Mouse (Mus musculus): ENCODE results near the gene Olfr397. TPM values are rescaled to one million over a fixed set of nuclear protein-coding genes. Genes with fewer than 3 reads are reported as not detected.

Gene Olfr397
- not detected in 2 replicates for polyA plus RNA-seq (2015; fragmentation: Nextera tagmentation; extraction: Ambion mirVana)

DNA sequence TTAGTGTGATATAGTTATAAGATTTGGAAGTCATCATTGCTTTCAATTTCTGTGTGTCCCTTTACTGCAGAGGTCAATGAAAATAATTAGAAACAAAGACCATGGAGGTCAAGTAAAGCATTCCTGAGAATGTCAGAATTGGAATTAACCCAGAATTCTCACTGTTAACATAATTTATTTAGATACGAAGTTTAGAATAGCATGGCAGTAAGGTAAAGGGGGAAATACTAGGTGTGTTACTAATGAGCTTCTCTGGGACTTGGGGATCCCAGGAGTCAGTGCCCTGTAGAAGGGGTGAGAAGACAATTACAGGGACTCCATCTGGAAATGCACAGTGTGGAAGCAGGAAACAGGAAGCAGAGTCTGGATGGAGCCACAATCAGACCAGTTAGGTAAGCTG is at the start of gene Olfr397:
Gene Olfr397, plus strand, starts transcription at position 301 of the 400 bp plus-strand sequence.
- H3K4me3 ChIP-seq: no peak within 1 kb of the TSS
- H3K4me1 ChIP-seq: no peaks in the 10 kb centered on the region
- H3K27me3 ChIP-seq: no peaks in the 10 kb centered on the region
- no peaks in the 10 kb centered on the region for H3K36me3 ChIP-seq
- WGBS: 50% methylated on average over 1 of the region's 1 CpGs
- no peak for ATAC-seq (ENCODE audit: borderline replicate concordance, extremely low read depth, low FRiP score, low TSS enrichment)
- H3K4me2 ChIP-seq: no peak within 1 kb of the TSS
- H3K27ac ChIP-seq: no peak within 1 kb of the TSS
- no peaks in the 10 kb centered on the region for H3K9me3 ChIP-seq
- H3K9ac ChIP-seq: no peak within 1 kb of the TSS

- H3K9me3 ChIP-seq: no peaks in the 10 kb centered on the region
- no peaks in the 10 kb centered on the region for H3K4me1 ChIP-seq
- ATAC-seq (ENCODE audit: borderline replicate concordance, extremely low read depth, low FRiP score, low TSS enrichment): no peak
- no peak within 1 kb of the TSS for H3K27ac ChIP-seq
- no peak within 1 kb of the TSS for H3K4me2 ChIP-seq
- H3K4me3 ChIP-seq: no peak within 1 kb of the TSS
- H3K9ac ChIP-seq: no peak within 1 kb of the TSS
- H3K27me3 ChIP-seq: no peaks in the 10 kb centered on the region
- H3K36me3 ChIP-seq: no peaks in the 10 kb centered on the region
These were observed 24.2 kb upstream of the Olfr397 start, which contains the start of gene Olfr23 for GRCm38 (mm10) chr11:73936377-73936776. Olfr23 (plus strand) TSS chr11:73936677.

- H3K4me2 ChIP-seq: no peak within 1 kb of the TSS
- H3K4me3 ChIP-seq: no peak within 1 kb of the TSS
- H3K4me1 ChIP-seq: no peaks in the 10 kb centered on the region
- ATAC-seq (ENCODE audit: borderline replicate concordance, extremely low read depth, low FRiP score, low TSS enrichment): no peak
- no peaks in the 10 kb centered on the region; the same call in 1 of the 2 replicates for H3K9me3 ChIP-seq
- H3K36me3 ChIP-seq: no peaks in the 10 kb centered on the region
- no peak within 1 kb of the TSS for H3K9ac ChIP-seq
- no peaks in the 10 kb centered on the region for H3K27me3 ChIP-seq
- no peak within 1 kb of the TSS for H3K27ac ChIP-seq
These were observed 29.7 kb downstream of the Olfr397 start, which contains the start of gene Olfr398 for GRCm38 (mm10) chr11:73990307-73990706. Olfr398 (minus strand) TSS chr11:73990407.

DNA sequence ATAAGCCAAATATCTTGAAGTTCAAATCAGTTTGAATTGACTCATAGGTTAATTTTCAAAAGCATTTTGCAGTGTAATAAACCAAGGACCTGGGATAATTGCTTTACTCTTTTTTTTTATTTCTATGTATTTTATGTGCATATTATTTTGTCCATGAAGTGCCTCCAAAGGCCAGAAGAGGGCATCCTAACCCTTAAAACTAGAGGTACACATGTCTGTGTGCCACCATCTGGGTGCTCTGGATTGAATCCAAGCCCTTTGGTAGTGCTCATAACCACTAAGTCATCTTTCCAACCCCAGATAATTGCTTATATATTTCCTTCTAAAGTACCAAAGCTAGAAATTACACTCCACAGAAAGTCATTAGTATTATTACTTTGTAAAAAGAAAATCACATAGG is 32.5 kb downstream of the Olfr397 start:
- Histone ChIP-seq H3K4me1 (no peaks in the 10 kb centered on the region), H3K27ac (no peak overlapping the region), H3K36me3 (no peaks in the 10 kb centered on the region), H3K9me3 (no peaks in the 10 kb centered on the region), H3K9ac (no peak overlapping the region), H3K4me2 (no peak overlapping the region), H3K4me3 (no peak overlapping the region), H3K27me3 (no peaks in the 10 kb centered on the region)
- no peak for ATAC-seq (ENCODE audit: borderline replicate concordance, extremely low read depth, low FRiP score, low TSS enrichment)

Other genes starting within 250 kb of the Olfr397 start
- not detected in 2 replicates for gene Olfr389, start 180.1 kb upstream of the Olfr397 start, polyA plus RNA-seq (2015; fragmentation: Nextera tagmentation; extraction: Ambion mirVana)
- not detected in 2 replicates for gene Olfr390, start 177.9 kb upstream of the Olfr397 start, polyA plus RNA-seq (2015; fragmentation: Nextera tagmentation; extraction: Ambion mirVana)
- not detected in 2 replicates for gene Olfr391-ps, start 157.8 kb upstream of the Olfr397 start, polyA plus RNA-seq (2015; fragmentation: Nextera tagmentation; extraction: Ambion mirVana)
- not detected in 2 replicates for gene Olfr392, start 143.8 kb upstream of the Olfr397 start, polyA plus RNA-seq (2015; fragmentation: Nextera tagmentation; extraction: Ambion mirVana)
- not detected in 2 replicates for gene Olfr393, start 109.4 kb upstream of the Olfr397 start, polyA plus RNA-seq (2015; fragmentation: Nextera tagmentation; extraction: Ambion mirVana)
- gene Olfr394, start 70.0 kb upstream of the Olfr397 start, polyA plus RNA-seq (2015; fragmentation: Nextera tagmentation; extraction: Ambion mirVana): not detected in 2 replicates
- gene Olfr395, start 51.5 kb upstream of the Olfr397 start, polyA plus RNA-seq (2015; fragmentation: Nextera tagmentation; extraction: Ambion mirVana): not detected in 2 replicates
- not detected in 2 replicates for gene Olfr23, start 24.1 kb upstream of the Olfr397 start, polyA plus RNA-seq (2015; fragmentation: Nextera tagmentation; extraction: Ambion mirVana)
- not detected in 2 replicates for gene Olfr398, start 29.6 kb downstream of the Olfr397 start, polyA plus RNA-seq (2015; fragmentation: Nextera tagmentation; extraction: Ambion mirVana)
- not detected in 2 replicates for gene Olfr139, start 95.7 kb downstream of the Olfr397 start, polyA plus RNA-seq (2015; fragmentation: Nextera tagmentation; extraction: Ambion mirVana)
- gene Olfr399, start 95.8 kb downstream of the Olfr397 start, polyA plus RNA-seq (2015; fragmentation: Nextera tagmentation; extraction: Ambion mirVana): not detected in 2 replicates
- gene Zfp616, start 109.1 kb downstream of the Olfr397 start, polyA plus RNA-seq (2015; fragmentation: Nextera tagmentation; extraction: Ambion mirVana): not detected in 2 replicates
- gene Olfr401, start 152.9 kb downstream of the Olfr397 start, polyA plus RNA-seq (2015; fragmentation: Nextera tagmentation; extraction: Ambion mirVana): not detected in 2 replicates
- not detected in 2 replicates for gene Olfr402, start 192.7 kb downstream of the Olfr397 start, polyA plus RNA-seq (2015; fragmentation: Nextera tagmentation; extraction: Ambion mirVana)
- not detected in 2 replicates for gene Olfr403, start 225.4 kb downstream of the Olfr397 start, polyA plus RNA-seq (2015; fragmentation: Nextera tagmentation; extraction: Ambion mirVana)

Measured in lung, embryonic 15.5 days (tissue).